Mouse (Mus musculus): Measurements from ENCODE around the gene Spsb4. TPM values are rescaled to one million over a fixed set of nuclear protein-coding genes. Genes with fewer than 3 reads are reported as not detected.
A peak's percentile ranks its signal among the peaks of the same experiment; 100 is the strongest.
"Not testable (repeated sequence)": the region's sequence is repeated elsewhere in the genome, so short reads cannot be mapped to it uniquely, and the experiment has no call there.

Spsb4 gene
- total RNA-seq, 4 experiments from 2014 or later: 3.2 to 6.0 (median 4.1) TPM

- DNase-seq (ENCODE audit: low spot score in 2 of 2): no peak
These were observed 64.4 kb downstream of the Spsb4 start for GRCm38 (mm10) chr9:96954063-96954809.

GRCm38 (mm10) chr9:96953443-96953842 lies 65.2 kb downstream of the Spsb4 start:
- no peak for DNase-seq (ENCODE audit: low spot score in 2 of 2)

GRCm38 (mm10) chr9:96952310-96952975 lies 66.2 kb downstream of the Spsb4 start:
- peak in 1 of 2 experiments; percentile 32 for DNase-seq (ENCODE audit: low spot score in 2 of 2)

- no peak for DNase-seq (ENCODE audit: low spot score in 2 of 2)
These were observed 69.1 kb downstream of the Spsb4 start for GRCm38 (mm10) chr9:96949551-96949950.

GRCm38 (mm10) chr9:96948546-96948945 lies 70.1 kb downstream of the Spsb4 start:
- DNase-seq (ENCODE audit: low spot score in 2 of 2): no peak

- DNase-seq (ENCODE audit: low spot score in 2 of 2): no peak
These were observed 71.5 kb downstream of the Spsb4 start for GRCm38 (mm10) chr9:96947171-96947570.

GRCm38 (mm10) chr9:96944517-96944916 lies 74.1 kb downstream of the Spsb4 start:
- no peak for DNase-seq (ENCODE audit: low spot score in 2 of 2)

GRCm38 (mm10) chr9:96942975-96943374 lies 75.7 kb downstream of the Spsb4 start:
- DNase-seq (ENCODE audit: low spot score in 2 of 2): no peak

GRCm38 (mm10) chr9:96938887-96939286 lies 79.8 kb downstream of the Spsb4 start:
- DNase-seq (ENCODE audit: low spot score in 2 of 2): no peak

GRCm38 (mm10) chr9:96936427-96936826 lies 82.2 kb downstream of the Spsb4 start:
- DNase-seq (ENCODE audit: low spot score in 2 of 2): not testable (repeated sequence)

- DNase-seq (ENCODE audit: low spot score in 2 of 2): no peak
These were observed 82.9 kb downstream of the Spsb4 start for GRCm38 (mm10) chr9:96935556-96936300.

GRCm38 (mm10) chr9:96934816-96935215 lies 83.8 kb downstream of the Spsb4 start:
- no peak for DNase-seq (ENCODE audit: low spot score in 2 of 2)

- DNase-seq (ENCODE audit: low spot score in 2 of 2): no peak
These were observed 85.9 kb downstream of the Spsb4 start for GRCm38 (mm10) chr9:96932751-96933150.

GRCm38 (mm10) chr9:96923577-96924316 lies 94.9 kb downstream of the Spsb4 start:
- DNase-seq (ENCODE audit: low spot score in 2 of 2): no peak

GRCm38 (mm10) chr9:96923119-96923518 lies 95.5 kb downstream of the Spsb4 start:
- no peak for DNase-seq (ENCODE audit: low spot score in 2 of 2)

GRCm38 (mm10) chr9:96916620-96917538 lies 101.8 kb downstream of the Spsb4 start:
- DNase-seq (ENCODE audit: low spot score in 2 of 2): peak; percentile 94 to 99

- DNase-seq (ENCODE audit: low spot score in 2 of 2): no peak
These were observed 102.6 kb downstream of the Spsb4 start for GRCm38 (mm10) chr9:96916076-96916475.

GRCm38 (mm10) chr9:96914851-96915250 lies 103.8 kb downstream of the Spsb4 start:
- DNase-seq (ENCODE audit: low spot score in 2 of 2): no peak

- DNase-seq (ENCODE audit: low spot score in 2 of 2): no peak
These were observed 104.6 kb downstream of the Spsb4 start for GRCm38 (mm10) chr9:96914005-96914404.

GRCm38 (mm10) chr9:96909503-96909902 lies 109.1 kb downstream of the Spsb4 start:
- DNase-seq (ENCODE audit: low spot score in 2 of 2): no peak
